Mouse (Mus musculus) left cerebral cortex, postnatal 10 days (tissue): ENCODE measurements around the gene Wwtr1. TPM values are rescaled to one million over a fixed set of nuclear protein-coding genes. Genes with fewer than 3 reads are reported as not detected.

Source experiments
- DNase-seq, 2 experiments: peaks; one replicate each; pipeline ENCODE4 v3.0.0; 2021 to 2022; ENCODE audit warnings: low spot score in 2 of 2, mixed read lengths in 1 of 2; ENCODE audit errors: extremely low spot score in 1 of 2
- intact Hi-C: fragments of 180-260 bp; cut with DNase I; formaldehyde crosslinking; loops from one replicate; pipeline ENCODE4 v1.15.1; 2025
- total RNA-seq, 2 experiments: library from RNA; stranded (reverse); gene quantifications; 2 replicates each; pipeline ENCODE4 v1.2.3; 2021

The Wwtr1 gene
- total RNA-seq, 2 experiments from 2014 or later = 18.4 to 19.0 TPM

- intact Hi-C loops = no loop called here
- DNase-seq = no peak
Observed at GRCm38 (mm10) chr3:57480640-57481039, 95.1 kb downstream of the Wwtr1 start.

- intact Hi-C loops = no loop called here
- no peak for DNase-seq
Observed at GRCm38 (mm10) chr3:57474421-57474820, 101.3 kb downstream of the Wwtr1 start.

- peak in 1 of 2 experiments; percentile 38 for DNase-seq
- intact Hi-C loops = no loop called here
Observed at GRCm38 (mm10) chr3:57472407-57472806, 103.3 kb downstream of the Wwtr1 start.

GRCm38 (mm10) chr3:57470981-57471601, 104.6 kb downstream of the Wwtr1 start:
- DNase-seq = peak; percentile 27 to 72
- intact Hi-C loops = loop anchor here (2.0 kb wide), 2 partner anchors 104 to 154 kb away; partner anchors contain the start of gene Wwtr1

GRCm38 (mm10) chr3:57470326-57470725, 105.4 kb downstream of the Wwtr1 start:
- intact Hi-C loops = loop anchor here (2.0 kb wide), 2 partner anchors 104 to 154 kb away; partner anchors contain the start of gene Wwtr1

GRCm38 (mm10) chr3:57469325-57469724, 106.4 kb downstream of the Wwtr1 start:
- DNase-seq = no peak
- intact Hi-C loops = loop anchor here (10.0 kb wide), 1 partner anchor 375 kb away; the partner anchor contains the start of gene Pfn2

More at GRCm38 (mm10) chr3:57470326-57470725, 105.4 kb downstream of the Wwtr1 start:
- peak; percentile 18 to 40 for DNase-seq

- intact Hi-C loops = loop anchor here (10.0 kb wide), 1 partner anchor 379 kb away; the partner anchor contains the start of gene Pfn2
Observed at GRCm38 (mm10) chr3:57466289-57466688, 109.4 kb downstream of the Wwtr1 start.

GRCm38 (mm10) chr3:57463302-57463701, 112.4 kb downstream of the Wwtr1 start:
- intact Hi-C loops = loop anchor here (10.0 kb wide), 1 partner anchor 381 kb away; the partner anchor contains the start of gene Pfn2
- no peak for DNase-seq

More at GRCm38 (mm10) chr3:57466289-57466688, 109.4 kb downstream of the Wwtr1 start:
- DNase-seq = peak in 1 of 2 experiments; percentile 31

GRCm38 (mm10) chr3:57458652-57459051, 117.1 kb downstream of the Wwtr1 start:
- intact Hi-C loops = no loop called here
- DNase-seq = no peak

GRCm38 (mm10) chr3:57448445-57448844, 127.3 kb downstream of the Wwtr1 start:
- peak; percentile 75 to 85 for DNase-seq
- intact Hi-C loops = loop anchor here (1.0 to 5.0 kb wide), 2 partner anchors 106 to 181 kb away; no protein-coding TSS in a partner anchor

GRCm38 (mm10) chr3:57447889-57448288, 127.8 kb downstream of the Wwtr1 start:
- no peak for DNase-seq
- intact Hi-C loops = loop anchor here (1.0 to 5.0 kb wide), 2 partner anchors 106 to 181 kb away; no protein-coding TSS in a partner anchor

- peak in 1 of 2 experiments; percentile 60 for DNase-seq
Observed at GRCm38 (mm10) chr3:57445706-57446105, 130.0 kb downstream of the Wwtr1 start.

GRCm38 (mm10) chr3:57440956-57441355, 134.8 kb downstream of the Wwtr1 start:
- DNase-seq = no peak
- intact Hi-C loops = no loop called here

More at GRCm38 (mm10) chr3:57445706-57446105, 130.0 kb downstream of the Wwtr1 start:
- intact Hi-C loops = loop anchor here (5.0 kb wide), 1 partner anchor 103 kb away; no protein-coding TSS in a partner anchor

- intact Hi-C loops = no loop called here
- DNase-seq = no peak
Observed at GRCm38 (mm10) chr3:57435364-57435763, 140.3 kb downstream of the Wwtr1 start.

- no peak for DNase-seq
- intact Hi-C loops = no loop called here
Observed at GRCm38 (mm10) chr3:57431706-57432105, 144.0 kb downstream of the Wwtr1 start.

- DNase-seq = no peak
- intact Hi-C loops = no loop called here
Observed at GRCm38 (mm10) chr3:57429486-57429885, 146.2 kb downstream of the Wwtr1 start.

GRCm38 (mm10) chr3:57428682-57429464, 146.8 kb downstream of the Wwtr1 start:
- intact Hi-C loops = no loop called here
- peak in 1 of 2 experiments; percentile 65 for DNase-seq

- intact Hi-C loops = no loop called here
- DNase-seq = no peak
Observed at GRCm38 (mm10) chr3:57426351-57426750, 149.4 kb downstream of the Wwtr1 start.

GRCm38 (mm10) chr3:57425089-57425730, 150.5 kb downstream of the Wwtr1 start, which contains the start of gene Tm4sf4:
TSS of gene Tm4sf4 (plus strand) at chr3:57425314.
- peak in 1 of 2 experiments; percentile 29 for DNase-seq
- intact Hi-C loops = no loop called here
